Mouse (Mus musculus) urinary bladder, adult 2 months (tissue): ENCODE measurements around the gene Trim27. TPM values are rescaled to one million over a fixed set of nuclear protein-coding genes. Genes with fewer than 3 reads are reported as not detected.

Source experiments
- DNase-seq: peaks from one replicate; pipeline ENCODE4 v3.0.0; 2022; ENCODE audit warnings: low spot score
- polyA plus RNA-seq: library from polyadenylated mRNA; depleted of rRNA; stranded (reverse); fragments of >200 nt; gene quantifications from 2 replicates; pipeline ENCODE4 v1.2.3, GENCODE M21; 2012; rRNA removed

Trim27 gene
- 40.5 and 48.2 TPM in 2 replicates for polyA plus RNA-seq

- DNase-seq: peak; percentile 45
Observed at GRCm38 (mm10) chr13:21179367-21179723, at the start of gene Trim27. Trim27 (plus strand) TSS chr13:21179445.

GRCm38 (mm10) chr13:21142421-21142820, 36.8 kb upstream of the Trim27 start:
- no peak for DNase-seq

- DNase-seq: no peak
Observed at GRCm38 (mm10) chr13:21145767-21146166, 33.5 kb upstream of the Trim27 start, which contains the start of gene Olfr1368. Olfr1368 (minus strand) TSS chr13:21145867.

GRCm38 (mm10) chr13:21155888-21156287, 23.4 kb upstream of the Trim27 start:
- no peak for DNase-seq

GRCm38 (mm10) chr13:21158071-21158470, 21.2 kb upstream of the Trim27 start:
- DNase-seq: no peak

GRCm38 (mm10) chr13:21158785-21159474, 20.3 kb upstream of the Trim27 start:
- no peak for DNase-seq

- DNase-seq: no peak
Observed at GRCm38 (mm10) chr13:21159475-21159819, 19.8 kb upstream of the Trim27 start.

- no peak for DNase-seq
Observed at GRCm38 (mm10) chr13:21160041-21160511, 19.2 kb upstream of the Trim27 start.

- DNase-seq: peak; percentile 98
Observed at GRCm38 (mm10) chr13:21160657-21161590, 18.3 kb upstream of the Trim27 start.

GRCm38 (mm10) chr13:21161591-21161990, 17.7 kb upstream of the Trim27 start:
- DNase-seq: no peak

GRCm38 (mm10) chr13:21162591-21162990, 16.7 kb upstream of the Trim27 start:
- no peak for DNase-seq

GRCm38 (mm10) chr13:21166936-21167909, 12.0 kb upstream of the Trim27 start:
- DNase-seq: no peak

GRCm38 (mm10) chr13:21167910-21168300, 11.3 kb upstream of the Trim27 start:
- DNase-seq: no peak

- DNase-seq: no peak
Observed at GRCm38 (mm10) chr13:21168371-21169011, 10.8 kb upstream of the Trim27 start.

- DNase-seq: no peak
Observed at GRCm38 (mm10) chr13:21169121-21169656, 10.1 kb upstream of the Trim27 start.

GRCm38 (mm10) chr13:21169657-21170430, 9.4 kb upstream of the Trim27 start:
- peak; percentile 73 for DNase-seq

GRCm38 (mm10) chr13:21170431-21171155, 8.7 kb upstream of the Trim27 start:
- DNase-seq: no peak

GRCm38 (mm10) chr13:21171156-21171530, 8.1 kb upstream of the Trim27 start:
- DNase-seq: no peak

- DNase-seq: no peak
Observed at GRCm38 (mm10) chr13:21171600-21172150, 7.6 kb upstream of the Trim27 start.
